8 mouse cellular contexts compared by ENCODE assay signal in the genomic region with DNA sequence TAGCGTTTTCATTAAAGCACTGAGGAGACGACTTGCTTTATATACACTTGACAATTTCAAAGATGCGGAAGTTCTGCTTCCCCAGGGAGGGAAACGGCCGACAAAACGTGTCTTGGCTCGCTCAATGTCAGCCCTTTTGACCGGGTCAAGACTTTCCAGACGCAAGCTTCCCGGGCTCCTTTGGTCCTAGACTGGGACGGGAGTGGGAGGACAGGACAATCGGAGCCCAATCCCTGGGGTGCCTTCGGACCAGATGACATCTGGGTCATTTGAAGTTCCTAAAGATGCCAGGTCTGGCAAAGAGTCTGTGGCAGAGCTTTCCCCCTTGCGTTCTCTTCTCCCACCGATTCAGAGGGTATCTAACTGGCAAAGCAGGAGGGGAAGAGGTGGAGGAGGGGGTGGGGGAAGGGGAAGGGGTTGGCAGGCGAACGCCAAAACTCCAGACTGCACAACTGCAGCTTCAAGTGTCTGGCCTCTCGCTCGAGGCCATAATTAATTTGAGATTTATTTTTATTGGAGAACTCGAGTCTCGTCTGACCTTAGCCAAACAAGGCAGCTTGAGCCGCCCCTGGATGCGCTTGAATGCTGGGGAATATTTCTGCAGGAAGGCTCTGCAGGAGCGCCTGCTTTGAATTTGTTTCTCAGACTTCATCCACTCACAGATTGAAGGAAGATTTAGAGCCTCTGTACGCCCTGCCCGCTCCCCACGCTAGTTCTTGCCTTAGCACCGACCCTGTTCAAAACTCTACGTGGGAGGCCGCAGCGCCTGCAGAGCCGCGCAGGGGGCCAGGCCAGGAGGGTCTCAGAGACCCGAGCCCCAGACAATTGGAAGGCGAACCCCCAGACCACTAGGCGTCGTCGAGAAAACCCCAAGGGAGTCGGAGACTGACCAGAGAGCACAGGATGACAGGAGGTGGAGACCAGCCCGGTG. TPM values are rescaled to one million over a fixed set of nuclear protein-coding genes. Genes with fewer than 3 reads are reported as not detected.
A peak's percentile ranks its signal among the peaks of the same experiment; 100 is the strongest.
DNase-seq lines count a peak whose midpoint lies in the region; ATAC-seq and TF ChIP-seq lines count a peak whose summit lies in the region.

No protein-coding gene starts in this region.

- peaks cover 56% of the 10 kb centered on the region for H3K4me1 ChIP-seq in heart, embryonic 12.5 days (replicated peaks)
- peaks cover 47% of the 10 kb centered on the region for H3K4me1 ChIP-seq in kidney, embryonic 14.5 days (ENCODE audit: control insufficient read depth, insufficient read depth, low read length)
- no peaks in the 10 kb centered on the region; the same call in 1 of the 2 replicates for H3K4me1 ChIP-seq in cerebellum, adult 2 months (ENCODE audit: control insufficient read depth, insufficient read depth, low read length)

- H3K27me3 ChIP-seq in heart, embryonic 12.5 days (replicated peaks), result peaks cover 48% of the 10 kb centered on the region
- H3K27me3 ChIP-seq in kidney, embryonic 14.5 days (ENCODE audit: control insufficient read depth, insufficient read depth, low read length), result peaks cover 11% of the 10 kb centered on the region; the same call in 1 of the 2 replicates
- peaks cover 12% of the 10 kb centered on the region; the same call in 1 of the 2 replicates for H3K27me3 ChIP-seq in cerebellum, adult 2 months (ENCODE audit: control insufficient read depth, insufficient read depth, low read length)

- H3K9ac ChIP-seq in heart, embryonic 12.5 days, result peak overlapping the region; percentile 22; the same call in 1 of the 2 replicates
- H3K9ac ChIP-seq in kidney, embryonic 14.5 days (ENCODE audit: low read depth, low read length), result no peak overlapping the region; the same call in 1 of the 2 replicates

- 3% methylated on average over 40 of the region's 40 CpGs for WGBS in heart, embryonic 12.5 days
- 3% methylated on average over 40 of the region's 40 CpGs for WGBS in kidney, embryonic 14.5 days
- WGBS in cerebellum, adult 2 months, result 6% methylated on average over 40 of the region's 40 CpGs

- peak; percentile 27 for DNase-seq in gastrocnemius, postnatal 10 days
- DNase-seq in gastrocnemius, postnatal 36 days, result no peak
- DNase-seq in mesoderm, embryonic 11.5 days (ENCODE audit: low read depth, low spot score), result peak; percentile 68
- no peak for DNase-seq in right cerebral cortex, postnatal 4 days
- DNase-seq in layer of hippocampus, adult 11-12 months (ENCODE audit: low spot score), result no peak
- DNase-seq in cerebellum, adult 2 months, result no peak

- no peaks in the 10 kb centered on the region for H3K36me3 ChIP-seq in heart, embryonic 12.5 days
- no peaks in the 10 kb centered on the region for H3K36me3 ChIP-seq in kidney, embryonic 14.5 days (ENCODE audit: control insufficient read depth, insufficient read depth, low read length)

- H3K4me2 ChIP-seq in heart, embryonic 12.5 days, result peak overlapping the region; percentile 57
- H3K4me2 ChIP-seq in kidney, embryonic 14.5 days (replicated peaks; ENCODE audit: low read depth, low read length), result peak overlapping the region; percentile 32

- no peak overlapping the region for H3K27ac ChIP-seq in heart, embryonic 12.5 days (ENCODE audit: poor library complexity, severe bottlenecking)
- peak overlapping the region; percentile 51 for H3K27ac ChIP-seq in kidney, embryonic 14.5 days (ENCODE audit: low read depth, low read length)
- no peak overlapping the region for H3K27ac ChIP-seq in cerebellum, adult 2 months (ENCODE audit: insufficient read depth, low read length)

- ATAC-seq in heart, embryonic 12.5 days (ENCODE audit: insufficient number of reproducible peaks, low FRiP score), result no peak
- peak; percentile 59 for ATAC-seq in kidney, embryonic 14.5 days (ENCODE audit: low FRiP score, low TSS enrichment)

- no peak for TF ChIP-seq CTCF in cerebellum, adult 2 months (IDR thresholded peaks at IDR 0.05; ENCODE audit: borderline replicate concordance, insufficient read depth, low read depth, low read length)

- H3K9me3 ChIP-seq in heart, embryonic 12.5 days (replicated peaks), result no peaks in the 10 kb centered on the region
- no peaks in the 10 kb centered on the region for H3K9me3 ChIP-seq in kidney, embryonic 14.5 days (ENCODE audit: control insufficient read depth, low read length)

- H3K4me3 ChIP-seq in heart, embryonic 12.5 days, result peak overlapping the region; percentile 12
- peak overlapping the region; percentile 13 for H3K4me3 ChIP-seq in kidney, embryonic 14.5 days (ENCODE audit: low read length)
- no peak overlapping the region for H3K4me3 ChIP-seq in cerebellum, adult 2 months (replicated peaks; ENCODE audit: insufficient read depth, low read depth, low read length)

- no peak for TF ChIP-seq POLR2A in cerebellum, adult 2 months (IDR thresholded peaks at IDR 0.05; ENCODE audit: borderline replicate concordance, insufficient read depth, low read length)

- intact Hi-C loops in gastrocnemius, postnatal 36 days (cut with DNase I), result no loop called here

RNA-seq across cellular contexts. Expression of gene Fli1, which starts 2.3 kb away (rescaled TPM):
- 10 to 100 TPM; 17.2 to 19.9 TPM for total RNA-seq in gastrocnemius, postnatal 10 days (2021)
- 1 to 10 TPM; 6.8 to 9.1 TPM for total RNA-seq in gastrocnemius, postnatal 36 days (2021)
- polyA plus RNA-seq in heart, embryonic 12.5 days (2016; fragmentation: Nextera tagmentation; extraction: Ambion mirVana), result 20.1 and 20.2 TPM in 2 replicates
- 24.0 and 27.3 TPM in 2 replicates for polyA plus RNA-seq in kidney, embryonic 14.5 days (2014; fragmentation: Nextera tagmentation; extraction: Ambion mirVana)
- polyA plus RNA-seq in cerebellum, adult 2 months (2012; rRNA removed), result 1.7 and 2.2 TPM in 2 replicates

Comparison
In these comparisons a context has a peak if more than half of its experiments do, and no peak if none do; other contexts are left out.
1. DNase-seq: peak in gastrocnemius, postnatal 10 days (single experiment) and mesoderm, embryonic 11.5 days (single experiment); none in gastrocnemius, postnatal 36 days (0 of 2), right cerebral cortex, postnatal 4 days (single experiment), layer of hippocampus, adult 11-12 months (single experiment) and cerebellum, adult 2 months (0 of 2).